Mouse (Mus musculus): Measurements from ENCODE around the gene Ift140.

- TF ChIP-seq CTCF (conservative IDR thresholded peaks at IDR 0.05; ENCODE audit: low read length): no peak
- TF ChIP-seq NANOG (IDR thresholded peaks at IDR 0.05; ENCODE audit: borderline replicate concordance, low read length): no peak
- TF ChIP-seq POU5F1 (IDR thresholded peaks at IDR 0.05; ENCODE audit: borderline replicate concordance, low read length): no peak
Measured at GRCm38 (mm10) chr17:25067442-25067851, 51.6 kb downstream of the Ift140 start.
